Mouse (Mus musculus) forebrain, embryonic 10.5 days (tissue): ENCODE measurements around the gene Mrpl16. TPM values are rescaled to one million over a fixed set of nuclear protein-coding genes. Genes with fewer than 3 reads are reported as not detected.
A peak's percentile ranks its signal among the peaks of the same experiment; 100 is the strongest.

ENCODE experiments used
- DNase-seq: peaks from one replicate; pipeline ENCODE4 v3.0.0-alpha.2; 2017; ENCODE audit warnings: low spot score; ENCODE audit errors: extremely low spot score
- H3K27ac ChIP-seq: fragments of 300-500 bp; sonication (generic); 2 replicates; pipeline ENCODE4 v1.5.1; 2016; ENCODE audit warnings: mild to moderate bottlenecking
- H3K27me3 ChIP-seq: fragments of 300-500 bp; sonication (generic); 2 replicates; pipeline ENCODE4 v1.6.1; 2016; ENCODE audit warnings: mild to moderate bottlenecking; ENCODE audit not compliant: poor library complexity, severe bottlenecking
- H3K36me3 ChIP-seq: fragments of 300-500 bp; sonication (generic); replicated peaks from 2 replicates; pipeline ENCODE4 v1.6.1; 2016; ENCODE audit warnings: mild to moderate bottlenecking, moderate library complexity
- H3K4me1 ChIP-seq: fragments of 300-500 bp; sonication (generic); 2 replicates; pipeline ENCODE4 v1.6.1; 2016
- H3K4me3 ChIP-seq: fragments of 300-500 bp; sonication (generic); 2 replicates; pipeline ENCODE4 v1.5.1; 2016; ENCODE audit warnings: mild to moderate bottlenecking, moderate library complexity
- H3K9me3 ChIP-seq: fragments of 300-500 bp; sonication (generic); 2 replicates; pipeline ENCODE4 v1.6.1; 2016; ENCODE audit warnings: mild to moderate bottlenecking, moderate library complexity
- WGBS: fragments of 180-500 bp; shearing (Covaris S2); methylation state at CpG from one replicate; pipeline ENCODE4 v1.1.7; 2016; 5-methylcytosine and 5-hydroxymethylcytosine counted together
- polyA plus RNA-seq: library from polyadenylated mRNA; unstranded; fragments of >200 nt; fragmentation: Nextera tagmentation; extraction: Ambion mirVana; gene quantifications from 2 replicates; pipeline ENCODE4 v1.2.1, GENCODE M21; 2016

Mrpl16 gene
- polyA plus RNA-seq, 1 experiment from 2014 or later = 66.1 TPM

- Histone ChIP-seq H3K4me1 (peaks cover 47% of the 10 kb centered on the region), H3K9me3 (no peaks in the 10 kb centered on the region), H3K4me3 (no peak overlapping the region), H3K27me3 (peaks cover 6% of the 10 kb centered on the region; the same call in 1 of the 2 replicates), H3K36me3 (no peaks in the 10 kb centered on the region), H3K27ac (no peak overlapping the region)
- no peak for DNase-seq
- WGBS = 83% methylated on average over 5 of the region's 5 CpGs
These were observed 40.0 kb downstream of the Mrpl16 start for GRCm38 (mm10) chr19:11810003-11810758.

GRCm38 (mm10) chr19:11810856-11811255, 40.7 kb downstream of the Mrpl16 start:
- WGBS = 66% methylated on average over 1 of the region's 1 CpGs
- Histone ChIP-seq H3K4me1 (peaks cover 47% of the 10 kb centered on the region), H3K27me3 (peaks cover 12% of the 10 kb centered on the region), H3K27ac (no peak overlapping the region), H3K9me3 (no peaks in the 10 kb centered on the region), H3K4me3 (no peak overlapping the region), H3K36me3 (no peaks in the 10 kb centered on the region)
- DNase-seq = no peak

GRCm38 (mm10) chr19:11811688-11812365, 41.6 kb downstream of the Mrpl16 start:
- Histone ChIP-seq H3K4me3 (no peak overlapping the region), H3K27ac (peak overlapping the region; percentile 67), H3K4me1 (peaks cover 47% of the 10 kb centered on the region), H3K36me3 (no peaks in the 10 kb centered on the region), H3K27me3 (peaks cover 22% of the 10 kb centered on the region), H3K9me3 (no peaks in the 10 kb centered on the region)
- 43% methylated on average over 5 of the region's 5 CpGs for WGBS
- DNase-seq = peak; percentile 50

- no peak for DNase-seq
- 73% methylated on average over 4 of the region's 4 CpGs for WGBS
- H3K36me3 ChIP-seq = no peaks in the 10 kb centered on the region
- H3K4me3 ChIP-seq = no peak overlapping the region
- H3K4me1 ChIP-seq = peaks cover 45% of the 10 kb centered on the region
- peaks cover 35% of the 10 kb centered on the region for H3K27me3 ChIP-seq
- no peaks in the 10 kb centered on the region for H3K9me3 ChIP-seq
- H3K27ac ChIP-seq = no peak overlapping the region
These were observed 42.9 kb downstream of the Mrpl16 start for GRCm38 (mm10) chr19:11813136-11813535.

- peak overlapping the region; percentile 65; the same call in 1 of the 2 replicates for H3K27ac ChIP-seq
- 5% methylated on average over 8 of the region's 8 CpGs for WGBS
- H3K4me3 ChIP-seq = 0 out of 2 replicates have a peak overlapping the region, but pooled peaks have one; percentile 5
- H3K4me1 ChIP-seq = peaks cover 50% of the 10 kb centered on the region
- H3K9me3 ChIP-seq = no peaks in the 10 kb centered on the region
- DNase-seq = peak; percentile 27
- no peaks in the 10 kb centered on the region for H3K36me3 ChIP-seq
- peaks cover 40% of the 10 kb centered on the region for H3K27me3 ChIP-seq
These were observed 43.5 kb downstream of the Mrpl16 start for GRCm38 (mm10) chr19:11813649-11814048.

GRCm38 (mm10) chr19:11814742-11815333, 44.6 kb downstream of the Mrpl16 start:
- DNase-seq = no peak
- WGBS = 87% methylated on average over 6 of the region's 6 CpGs
- Histone ChIP-seq H3K27me3 (peaks cover 52% of the 10 kb centered on the region), H3K4me1 (peaks cover 59% of the 10 kb centered on the region), H3K9me3 (no peaks in the 10 kb centered on the region), H3K27ac (no peak overlapping the region), H3K4me3 (no peak overlapping the region), H3K36me3 (no peaks in the 10 kb centered on the region)

GRCm38 (mm10) chr19:11816706-11817105, 46.5 kb downstream of the Mrpl16 start:
- H3K27me3 ChIP-seq = peaks cover 57% of the 10 kb centered on the region
- peaks cover 52% of the 10 kb centered on the region for H3K4me1 ChIP-seq
- DNase-seq = no peak
- WGBS = 60% methylated on average over 6 of the region's 6 CpGs
- H3K9me3 ChIP-seq = no peaks in the 10 kb centered on the region
- H3K4me3 ChIP-seq = no peak overlapping the region
- no peaks in the 10 kb centered on the region for H3K36me3 ChIP-seq
- no peak overlapping the region for H3K27ac ChIP-seq

- Histone ChIP-seq H3K4me1 (peaks cover 43% of the 10 kb centered on the region), H3K4me3 (peak overlapping the region; percentile 70), H3K36me3 (no peaks in the 10 kb centered on the region), H3K27ac (no peak overlapping the region), H3K9me3 (no peaks in the 10 kb centered on the region), H3K27me3 (peaks cover 57% of the 10 kb centered on the region)
- WGBS = 10% methylated on average over 5 of the region's 5 CpGs
- no peak for DNase-seq
These were observed 47.4 kb downstream of the Mrpl16 start for GRCm38 (mm10) chr19:11817586-11817985.

GRCm38 (mm10) chr19:11818199-11819142, 48.3 kb downstream of the Mrpl16 start:
- Histone ChIP-seq H3K4me1 (peaks cover 34% of the 10 kb centered on the region), H3K27ac (peak overlapping the region; percentile 80), H3K27me3 (peaks cover 57% of the 10 kb centered on the region), H3K4me3 (peak overlapping the region; percentile 70), H3K9me3 (no peaks in the 10 kb centered on the region), H3K36me3 (no peaks in the 10 kb centered on the region)
- under 1% methylated on average over 82 of the region's 83 CpGs for WGBS
- peak; percentile 40 for DNase-seq

GRCm38 (mm10) chr19:11819143-11819700, 49.0 kb downstream of the Mrpl16 start, which contains the start of gene Stx3:
Stx3 (minus strand) TSS chr19:11819403.
- peaks cover 27% of the 10 kb centered on the region for H3K4me1 ChIP-seq
- H3K27ac ChIP-seq = peak within 1 kb of the TSS; percentile 80
- DNase-seq = no peak
- WGBS = 1% methylated on average over 20 of the region's 20 CpGs
- H3K27me3 ChIP-seq = peaks cover 57% of the 10 kb centered on the region
- no peaks in the 10 kb centered on the region for H3K9me3 ChIP-seq
- H3K4me3 ChIP-seq = peak within 1 kb of the TSS; percentile 70
- no peaks in the 10 kb centered on the region for H3K36me3 ChIP-seq

GRCm38 (mm10) chr19:11819800-11820199, 49.6 kb downstream of the Mrpl16 start:
- peak; percentile 87 for DNase-seq
- H3K9me3 ChIP-seq = no peaks in the 10 kb centered on the region
- H3K4me3 ChIP-seq = peak overlapping the region; percentile 70
- H3K27me3 ChIP-seq = peaks cover 55% of the 10 kb centered on the region
- H3K36me3 ChIP-seq = no peaks in the 10 kb centered on the region
- H3K4me1 ChIP-seq = peaks cover 21% of the 10 kb centered on the region
- 1% methylated on average over 15 of the region's 15 CpGs for WGBS
- H3K27ac ChIP-seq = peak overlapping the region; percentile 16; the same call in 1 of the 2 replicates

GRCm38 (mm10) chr19:11820211-11820610, 50.0 kb downstream of the Mrpl16 start:
- no peak for DNase-seq
- H3K4me3 ChIP-seq = peak overlapping the region; percentile 70
- H3K27me3 ChIP-seq = peaks cover 51% of the 10 kb centered on the region
- no peaks in the 10 kb centered on the region for H3K9me3 ChIP-seq
- 36% methylated on average over 6 of the region's 6 CpGs for WGBS
- H3K36me3 ChIP-seq = no peaks in the 10 kb centered on the region
- H3K4me1 ChIP-seq = peaks cover 18% of the 10 kb centered on the region
- peak overlapping the region; percentile 16; the same call in 1 of the 2 replicates for H3K27ac ChIP-seq
